8 mouse cellular contexts compared by ENCODE assay signal in genomic region chr17:5506553-5506952, GRCm38 (mm10). TPM values are rescaled to one million over a fixed set of nuclear protein-coding genes. Genes with fewer than 3 reads are reported as not detected.
A peak's percentile ranks its signal among the peaks of the same experiment; 100 is the strongest.
DNase-seq lines count a peak whose midpoint lies in the region; ATAC-seq lines count a peak whose summit lies in the region.

No protein-coding gene starts in this region.

- H3K9me3 ChIP-seq in embryonic facial prominence, embryonic 11.5 days (replicated peaks; ENCODE audit: control insufficient read depth, low read length) = no peaks in the 10 kb centered on the region
- no peaks in the 10 kb centered on the region for H3K9me3 ChIP-seq in embryonic facial prominence, embryonic 10.5 days
- H3K9me3 ChIP-seq in liver, embryonic 15.5 days (replicated peaks) = no peaks in the 10 kb centered on the region

- H3K36me3 ChIP-seq in embryonic facial prominence, embryonic 11.5 days (replicated peaks; ENCODE audit: control insufficient read depth, insufficient read depth, low read depth, low read length) = no peaks in the 10 kb centered on the region
- no peaks in the 10 kb centered on the region for H3K36me3 ChIP-seq in embryonic facial prominence, embryonic 10.5 days (replicated peaks)
- H3K36me3 ChIP-seq in liver, embryonic 15.5 days (replicated peaks) = no peaks in the 10 kb centered on the region

- no peaks in the 10 kb centered on the region for H3K4me1 ChIP-seq in embryonic facial prominence, embryonic 11.5 days (ENCODE audit: control insufficient read depth, insufficient read depth, low read length)
- H3K4me1 ChIP-seq in embryonic facial prominence, embryonic 10.5 days = no peaks in the 10 kb centered on the region
- peaks cover 83% of the 10 kb centered on the region for H3K4me1 ChIP-seq in liver, embryonic 15.5 days (replicated peaks)

- H3K27ac ChIP-seq in embryonic facial prominence, embryonic 11.5 days (replicated peaks; ENCODE audit: low read depth, low read length) = no peak overlapping the region
- no peak overlapping the region for H3K27ac ChIP-seq in embryonic facial prominence, embryonic 10.5 days (replicated peaks)
- peak overlapping the region; percentile 95 for H3K27ac ChIP-seq in liver, embryonic 15.5 days (replicated peaks)

- no peak overlapping the region for H3K4me3 ChIP-seq in embryonic facial prominence, embryonic 11.5 days (ENCODE audit: low read depth, low read length)
- H3K4me3 ChIP-seq in embryonic facial prominence, embryonic 10.5 days = no peak overlapping the region
- peak overlapping the region; percentile 24 for H3K4me3 ChIP-seq in liver, embryonic 15.5 days (replicated peaks)

- no peak overlapping the region for H3K9ac ChIP-seq in embryonic facial prominence, embryonic 11.5 days (replicated peaks; ENCODE audit: low read length)
- peak overlapping the region; percentile 45 for H3K9ac ChIP-seq in liver, embryonic 15.5 days

- H3K27me3 ChIP-seq in embryonic facial prominence, embryonic 11.5 days (ENCODE audit: control insufficient read depth, insufficient read depth, low read length) = no peaks in the 10 kb centered on the region
- H3K27me3 ChIP-seq in embryonic facial prominence, embryonic 10.5 days (replicated peaks; ENCODE audit: low read depth, poor library complexity, severe bottlenecking) = peaks cover 5% of the 10 kb centered on the region; the same call in 1 of the 2 replicates
- H3K27me3 ChIP-seq in liver, embryonic 15.5 days = no peaks in the 10 kb centered on the region

- 68% methylated on average over 7 of the region's 7 CpGs for WGBS in embryonic facial prominence, embryonic 11.5 days
- 73% methylated on average over 7 of the region's 7 CpGs for WGBS in embryonic facial prominence, embryonic 10.5 days
- 30% methylated on average over 7 of the region's 7 CpGs for WGBS in liver, embryonic 15.5 days (ENCODE audit: insufficient replicate concordance)

- DNase-seq in embryonic facial prominence, embryonic 11.5 days (ENCODE audit: low spot score) = peak; percentile 36
- DNase-seq in embryonic facial prominence, embryonic 10.5 days (ENCODE audit: low spot score) = no peak
- DNase-seq in left cerebral cortex, postnatal 14 days (ENCODE audit: low spot score in 2 of 2) = peak; percentile 70 to 71
- no peak for DNase-seq in left cerebral cortex, adult 9 months (ENCODE audit: low spot score in 2 of 2)
- DNase-seq in c-Kit-positive CD71-positive TER-119-positive erythroid progenitor cells, embryonic 14.5 days (ENCODE audit: low spot score) = peak; percentile 66
- DNase-seq in gastrocnemius, postnatal 10 days = no peak
- no peak for DNase-seq in thymus, postnatal 25 days

- H3K4me2 ChIP-seq in embryonic facial prominence, embryonic 11.5 days (ENCODE audit: low read depth, low read length) = no peak overlapping the region
- H3K4me2 ChIP-seq in liver, embryonic 15.5 days = peak overlapping the region; percentile 72

- ATAC-seq in embryonic facial prominence, embryonic 11.5 days (replicated peaks; ENCODE audit: insufficient number of reproducible peaks, low FRiP score, low TSS enrichment, low read depth) = no peak
- ATAC-seq in liver, embryonic 15.5 days (ENCODE audit: insufficient read depth) = peak; percentile 56

- intact Hi-C loops in left cerebral cortex, postnatal 14 days (cut with DNase I) = no loop called here

RNA-seq across cellular contexts. Expression of gene Zdhhc14, which starts 14.2 kb away (rescaled TPM):
- polyA plus RNA-seq in embryonic facial prominence, embryonic 11.5 days (2014; fragmentation: Nextera tagmentation; extraction: Ambion mirVana) = 2.0 TPM in 2 replicates
- 1.2 TPM in 2 replicates for polyA plus RNA-seq in embryonic facial prominence, embryonic 10.5 days (2016; fragmentation: Nextera tagmentation; extraction: Ambion mirVana)
- 10 to 100 TPM; 41.1 to 41.3 TPM for total RNA-seq in left cerebral cortex, postnatal 14 days (2021)
- polyA plus RNA-seq in liver, embryonic 15.5 days (2015; fragmentation: Nextera tagmentation; extraction: Ambion mirVana) = 6.9 and 8.8 TPM in 2 replicates
- total RNA-seq in gastrocnemius, postnatal 10 days (2021) = 1 to 10 TPM; 2.8 to 4.0 TPM

Comparison
In these comparisons a context has a peak if more than half of its experiments do, and no peak if none do; other contexts are left out.
1. DNase-seq: peak in embryonic facial prominence, embryonic 11.5 days (single experiment), left cerebral cortex, postnatal 14 days (2 of 2) and c-Kit-positive CD71-positive TER-119-positive erythroid progenitor cells, embryonic 14.5 days (single experiment); none in embryonic facial prominence, embryonic 10.5 days (single experiment), left cerebral cortex, adult 9 months (0 of 2), gastrocnemius, postnatal 10 days (single experiment) and thymus, postnatal 25 days (single experiment).